Mouse (Mus musculus): ENCODE results near the gene Fancc. TPM values are rescaled to one million over a fixed set of nuclear protein-coding genes. Genes with fewer than 3 reads are reported as not detected.

The Fancc gene
- polyA plus RNA-seq, 1 experiment from 2014 or later = 13.5 TPM

DNA sequence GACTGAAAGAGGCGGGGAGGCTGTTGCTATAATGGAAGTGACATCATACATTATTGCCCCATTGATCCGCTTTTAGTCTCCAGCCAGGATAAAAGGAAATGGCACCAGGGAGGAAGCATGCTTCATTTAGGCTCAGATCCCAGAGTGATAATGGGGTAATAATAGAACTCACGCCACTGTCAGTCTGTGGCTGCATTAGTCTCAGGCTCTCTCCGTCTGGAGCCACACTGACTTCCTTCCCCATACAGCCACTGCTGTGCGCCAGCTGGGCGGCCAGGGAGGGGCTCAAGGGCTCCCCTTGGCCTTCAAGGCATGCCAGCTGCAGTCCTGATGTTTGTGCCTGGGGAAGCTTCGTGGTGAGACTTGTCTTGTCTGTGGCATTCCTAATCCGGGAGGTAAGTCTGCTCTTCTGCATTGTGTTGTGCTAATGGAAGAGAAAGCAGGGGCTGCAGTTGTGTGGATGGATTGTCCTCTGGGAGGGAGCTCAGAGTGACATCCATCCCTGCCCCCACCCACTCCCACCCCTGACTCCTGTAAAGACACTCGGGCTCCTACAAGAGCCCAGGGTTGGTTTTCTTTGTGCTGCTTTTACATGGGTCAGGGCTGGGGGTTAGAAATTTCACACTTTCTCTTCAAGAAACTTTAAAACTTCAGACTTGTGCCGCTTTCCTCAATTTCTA, 218.1 kb downstream of the Fancc start:
- H3K27ac ChIP-seq = no peak overlapping the region
- peak; percentile 54; the same call in 1 of the 2 replicates for ATAC-seq
- H3K4me3 ChIP-seq = no peak overlapping the region
- H3K4me2 ChIP-seq = peak overlapping the region; percentile 7; the same call in 1 of the 2 replicates
- H3K9ac ChIP-seq = no peak overlapping the region
- H3K4me1 ChIP-seq = peaks cover 25% of the 10 kb centered on the region
- H3K36me3 ChIP-seq = peaks cover 13% of the 10 kb centered on the region; the same call in 1 of the 2 replicates
- no peaks in the 10 kb centered on the region for H3K27me3 ChIP-seq (replicated peaks)
- H3K9me3 ChIP-seq (replicated peaks) = no peaks in the 10 kb centered on the region
- WGBS (ENCODE audit: insufficient replicate concordance) = 36% methylated on average over 10 of the region's 10 CpGs

DNA sequence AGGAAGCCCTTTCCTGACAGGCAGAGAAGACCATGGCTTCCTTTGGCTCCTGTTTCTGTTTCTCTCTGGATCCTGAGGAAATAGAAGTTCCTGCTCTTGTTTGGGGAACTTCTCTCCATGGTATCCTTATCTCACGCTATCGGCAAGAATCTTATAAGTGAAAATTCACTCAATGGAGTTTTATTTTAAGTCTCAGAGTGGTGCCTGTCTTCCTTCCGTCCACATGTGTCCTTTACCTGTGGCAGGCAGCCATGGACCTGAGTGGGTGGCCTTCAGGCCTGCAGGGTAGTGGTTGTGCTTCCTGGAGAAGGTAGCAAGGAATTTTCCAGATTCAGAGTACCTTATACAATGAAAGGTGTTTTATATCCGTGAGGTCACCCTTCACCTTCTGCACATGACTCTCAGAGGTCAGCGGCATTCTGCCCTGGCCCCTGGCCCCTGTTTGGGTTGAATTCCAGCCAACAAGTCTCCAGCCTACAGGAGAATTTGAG, 218.9 kb downstream of the Fancc start:
- Histone ChIP-seq H3K4me3 (no peak overlapping the region), H3K36me3 (peaks cover 6% of the 10 kb centered on the region; the same call in 1 of the 2 replicates), H3K9me3 (replicated peaks) (no peaks in the 10 kb centered on the region), H3K9ac (no peak overlapping the region), H3K27ac (no peak overlapping the region), H3K4me1 (peaks cover 25% of the 10 kb centered on the region), H3K27me3 (replicated peaks) (0 out of 2 replicates have a peak, but pooled peaks cover under 1% of the 10 kb centered on the region), H3K4me2 (no peak overlapping the region)
- no peak for ATAC-seq
- 27% methylated on average over 5 of the region's 5 CpGs for WGBS (ENCODE audit: insufficient replicate concordance)

DNA sequence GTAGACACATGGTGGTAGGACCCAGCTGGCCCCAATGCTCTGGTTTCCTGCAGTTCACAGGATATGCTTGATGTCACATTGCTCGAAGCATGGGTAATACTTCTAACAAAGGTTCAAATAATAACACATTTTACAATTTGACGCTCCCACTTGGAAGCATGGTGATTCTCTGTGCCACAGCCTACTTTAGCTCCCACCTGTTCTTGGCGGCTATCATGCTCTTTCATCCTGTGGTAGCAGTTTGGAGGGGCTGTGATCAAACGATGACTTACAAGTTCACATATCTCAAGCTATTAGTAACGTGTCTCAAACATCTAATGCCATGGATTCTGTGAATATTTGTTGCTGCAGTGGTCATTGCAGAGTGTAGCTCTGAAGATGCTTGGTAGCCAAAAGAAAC, 219.8 kb downstream of the Fancc start:
- Histone ChIP-seq H3K4me2 (no peak overlapping the region), H3K9ac (no peak overlapping the region), H3K36me3 (peaks cover 3% of the 10 kb centered on the region; the same call in 1 of the 2 replicates), H3K9me3 (replicated peaks) (no peaks in the 10 kb centered on the region), H3K27me3 (replicated peaks) (peaks cover 7% of the 10 kb centered on the region; the same call in 1 of the 2 replicates), H3K27ac (no peak overlapping the region), H3K4me1 (peaks cover 34% of the 10 kb centered on the region), H3K4me3 (no peak overlapping the region)
- ATAC-seq = no peak
- 56% methylated on average over 5 of the region's 5 CpGs for WGBS (ENCODE audit: insufficient replicate concordance)

DNA sequence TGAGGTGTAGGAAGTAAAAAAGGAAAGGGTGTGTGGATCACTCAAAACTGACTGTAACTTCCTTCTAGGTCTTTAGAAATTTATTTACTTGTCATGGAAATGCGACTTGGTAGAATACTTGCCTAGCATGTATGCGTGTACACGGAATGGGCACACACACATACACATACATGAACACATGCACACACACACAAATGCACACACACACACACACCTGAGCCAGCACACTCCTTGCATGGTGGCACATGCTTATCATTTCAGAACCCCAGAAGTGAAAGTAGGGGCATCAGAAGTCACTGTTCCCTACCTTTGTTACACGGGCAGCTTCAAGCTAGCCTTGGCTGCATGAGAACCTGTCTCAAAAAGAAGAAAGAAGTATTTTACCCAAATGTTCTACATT, 220.7 kb downstream of the Fancc start:
- Histone ChIP-seq H3K4me2 (no peak overlapping the region), H3K27me3 (replicated peaks) (peaks cover 7% of the 10 kb centered on the region; the same call in 1 of the 2 replicates), H3K9ac (no peak overlapping the region), H3K36me3 (no peaks in the 10 kb centered on the region), H3K4me3 (no peak overlapping the region), H3K9me3 (replicated peaks) (no peaks in the 10 kb centered on the region), H3K4me1 (peaks cover 40% of the 10 kb centered on the region), H3K27ac (no peak overlapping the region)
- 84% methylated on average over 4 of the region's 4 CpGs for WGBS (ENCODE audit: insufficient replicate concordance)
- no peak for ATAC-seq

DNA sequence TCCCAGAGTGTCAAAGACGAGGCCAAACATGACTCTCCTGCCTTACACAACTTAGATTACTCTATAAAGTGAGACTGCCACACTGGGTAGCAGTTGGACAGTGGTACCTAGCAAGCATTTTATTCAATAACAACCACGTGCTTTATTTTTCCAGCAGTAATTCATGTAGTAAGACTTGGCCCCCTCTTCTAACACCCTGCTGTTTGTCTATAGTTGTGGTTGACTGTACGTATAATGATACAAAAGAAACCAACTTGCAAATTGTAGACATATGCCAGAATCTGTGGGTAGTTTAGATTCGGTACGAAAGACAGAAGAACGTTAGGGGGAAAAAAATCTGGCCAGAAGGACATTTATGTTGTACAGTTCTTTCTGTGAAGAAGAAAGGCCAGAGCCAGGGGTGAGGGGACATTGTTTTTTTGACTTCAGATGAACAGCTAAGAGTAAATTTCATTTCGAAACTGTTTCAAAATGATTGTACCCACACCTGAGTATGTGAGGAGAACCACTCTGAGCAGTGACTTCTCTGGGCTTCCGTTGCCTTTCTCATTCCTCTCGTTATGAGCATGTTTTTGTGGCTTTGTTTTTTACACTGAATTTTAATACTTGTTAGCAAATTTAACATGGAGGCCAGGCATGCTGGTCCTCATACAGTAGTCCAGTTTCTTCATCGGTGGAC, 222.5 kb downstream of the Fancc start:
- peaks cover 37% of the 10 kb centered on the region for H3K4me1 ChIP-seq
- no peaks in the 10 kb centered on the region for H3K9me3 ChIP-seq (replicated peaks)
- H3K4me2 ChIP-seq = no peak overlapping the region; the same call in 1 of the 2 replicates
- ATAC-seq = no peak
- H3K36me3 ChIP-seq = no peaks in the 10 kb centered on the region
- no peak overlapping the region for H3K4me3 ChIP-seq
- H3K9ac ChIP-seq = no peak overlapping the region
- no peak overlapping the region for H3K27ac ChIP-seq
- peaks cover 14% of the 10 kb centered on the region; the same call in 1 of the 2 replicates for H3K27me3 ChIP-seq (replicated peaks)
- WGBS (ENCODE audit: insufficient replicate concordance) = 75% methylated on average over 10 of the region's 10 CpGs

DNA sequence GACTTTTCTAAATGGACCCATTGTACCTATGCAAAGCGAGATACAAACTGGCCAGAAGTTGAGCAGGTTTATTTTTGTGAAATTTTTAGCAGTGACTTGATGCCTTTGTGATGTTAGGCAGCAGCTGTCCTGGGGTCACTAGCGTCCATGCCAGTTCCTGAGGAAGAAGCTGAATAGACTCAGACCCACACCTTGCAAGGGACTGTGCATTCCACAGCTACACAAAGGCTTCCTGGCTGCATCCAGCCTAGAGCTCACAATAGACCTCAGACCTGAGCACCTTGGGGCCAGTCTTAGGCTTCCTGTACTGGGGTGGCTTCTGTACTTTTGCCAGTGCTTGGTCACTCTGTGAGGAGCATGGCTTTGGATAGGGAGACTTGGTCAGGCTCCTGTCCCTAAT, 223.2 kb downstream of the Fancc start:
- no peak for ATAC-seq
- H3K9me3 ChIP-seq (replicated peaks) = no peaks in the 10 kb centered on the region
- H3K36me3 ChIP-seq = no peaks in the 10 kb centered on the region
- 50% methylated on average over 2 of the region's 2 CpGs for WGBS (ENCODE audit: insufficient replicate concordance)
- no peak overlapping the region for H3K4me3 ChIP-seq
- peaks cover 34% of the 10 kb centered on the region for H3K4me1 ChIP-seq
- H3K9ac ChIP-seq = no peak overlapping the region
- peak overlapping the region; percentile 32; the same call in 1 of the 2 replicates for H3K4me2 ChIP-seq
- H3K27ac ChIP-seq = no peak overlapping the region
- peaks cover 14% of the 10 kb centered on the region; the same call in 1 of the 2 replicates for H3K27me3 ChIP-seq (replicated peaks)

DNA sequence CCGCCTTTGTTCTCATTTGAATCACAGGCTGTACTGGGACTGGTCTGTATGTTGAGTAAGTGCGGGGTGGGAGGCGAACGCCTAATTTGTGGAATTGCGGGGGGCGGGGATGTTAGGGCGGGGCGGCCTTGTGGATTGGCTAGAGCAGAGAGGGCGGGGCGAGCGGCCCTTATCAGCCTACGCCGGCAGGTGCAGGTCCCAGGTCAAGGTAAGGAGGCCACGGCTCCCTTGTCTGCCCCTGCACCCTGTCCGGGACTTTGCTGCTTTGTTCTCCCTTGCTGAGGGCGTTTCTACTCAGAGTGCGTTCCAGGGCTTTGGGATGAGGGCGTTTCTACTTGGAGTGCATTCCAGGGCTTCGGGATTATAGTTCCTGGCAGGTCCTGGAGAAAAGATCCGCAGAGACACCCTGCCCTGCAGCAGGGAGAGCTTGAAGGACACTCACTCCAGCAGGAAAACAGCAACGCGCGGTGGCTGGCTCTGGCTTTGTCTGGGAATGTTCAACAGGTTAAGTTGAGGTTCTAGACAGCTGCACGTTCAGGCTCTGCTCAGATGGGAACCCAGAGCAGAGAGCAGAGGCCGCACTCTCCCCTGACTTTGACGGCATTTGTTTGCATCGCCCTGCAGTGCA, 224.4 kb downstream of the Fancc start:
- peak; percentile 88 for ATAC-seq
- 14% methylated on average over 27 of the region's 27 CpGs for WGBS (ENCODE audit: insufficient replicate concordance)
- peak overlapping the region; percentile 15; the same call in 1 of the 2 replicates for H3K9ac ChIP-seq
- no peaks in the 10 kb centered on the region for H3K9me3 ChIP-seq (replicated peaks)
- peak overlapping the region; percentile 41 for H3K4me3 ChIP-seq
- H3K27ac ChIP-seq = peak overlapping the region; percentile 66; the same call in 1 of the 2 replicates
- H3K36me3 ChIP-seq = no peaks in the 10 kb centered on the region
- peaks cover 14% of the 10 kb centered on the region; the same call in 1 of the 2 replicates for H3K27me3 ChIP-seq (replicated peaks)
- H3K4me2 ChIP-seq = peak overlapping the region; percentile 63
- peaks cover 27% of the 10 kb centered on the region for H3K4me1 ChIP-seq

DNA sequence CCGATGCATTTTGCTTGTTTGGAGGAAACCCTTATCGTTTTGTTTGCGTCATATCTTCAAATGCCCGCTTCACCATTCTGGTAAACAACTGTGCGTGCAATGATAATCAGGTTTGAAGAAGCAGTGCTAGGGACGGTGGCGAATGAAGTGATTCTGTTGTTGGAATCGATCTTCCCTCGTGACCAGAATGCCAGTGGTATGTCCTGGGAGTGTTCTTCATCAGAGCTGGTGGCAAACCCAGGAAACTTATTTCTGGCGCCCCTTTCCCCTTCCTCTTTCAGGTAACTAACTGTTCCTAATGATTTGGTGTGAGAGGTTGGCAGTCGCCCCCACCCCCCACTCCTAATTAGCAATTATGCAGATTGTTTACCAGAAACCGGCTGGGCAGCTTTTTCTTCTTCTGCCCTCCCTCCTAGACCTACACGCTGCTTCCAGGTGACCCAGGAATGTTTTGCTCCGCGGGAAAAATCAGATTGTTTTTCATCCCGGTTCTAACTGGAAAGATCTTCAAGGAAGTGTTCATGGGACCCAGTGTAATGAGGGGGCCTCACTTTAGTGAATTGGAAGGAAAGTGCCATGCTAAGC, 225.0 kb downstream of the Fancc start:
- H3K4me3 ChIP-seq = peak overlapping the region; percentile 41
- no peak; the same call in 1 of the 2 replicates for ATAC-seq
- no peaks in the 10 kb centered on the region for H3K9me3 ChIP-seq (replicated peaks)
- H3K4me2 ChIP-seq = peak overlapping the region; percentile 63
- no peak overlapping the region for H3K9ac ChIP-seq
- H3K27ac ChIP-seq = no peak overlapping the region
- H3K36me3 ChIP-seq = no peaks in the 10 kb centered on the region
- peaks cover 14% of the 10 kb centered on the region; the same call in 1 of the 2 replicates for H3K27me3 ChIP-seq (replicated peaks)
- H3K4me1 ChIP-seq = peaks cover 32% of the 10 kb centered on the region
- 10% methylated on average over 16 of the region's 16 CpGs for WGBS (ENCODE audit: insufficient replicate concordance)

DNA sequence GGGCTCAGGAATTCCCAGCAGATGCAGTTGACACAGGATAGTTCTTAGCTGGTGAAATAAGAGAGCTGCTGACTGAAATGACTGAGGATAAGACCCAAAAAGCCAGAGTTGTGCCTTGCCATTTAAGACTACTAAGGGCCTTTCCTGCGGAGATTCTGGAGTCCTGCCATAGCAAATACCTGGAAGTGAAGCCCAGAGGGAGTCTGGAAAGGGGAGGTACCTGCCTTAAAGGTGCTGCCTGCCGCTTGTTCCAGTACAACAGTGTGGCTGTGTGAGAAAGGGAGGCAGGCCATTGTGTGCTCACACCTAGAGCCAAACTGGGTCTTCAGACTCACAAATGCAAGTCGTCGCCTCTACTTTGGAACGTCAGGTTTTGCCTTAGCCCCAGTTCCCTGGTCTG, 226.9 kb downstream of the Fancc start:
- no peaks in the 10 kb centered on the region for H3K9me3 ChIP-seq (replicated peaks)
- H3K36me3 ChIP-seq = no peaks in the 10 kb centered on the region
- 60% methylated on average over 5 of the region's 5 CpGs for WGBS (ENCODE audit: insufficient replicate concordance)
- H3K4me3 ChIP-seq = no peak overlapping the region
- no peak overlapping the region for H3K4me2 ChIP-seq
- H3K9ac ChIP-seq = no peak overlapping the region
- H3K4me1 ChIP-seq = peaks cover 26% of the 10 kb centered on the region
- H3K27ac ChIP-seq = no peak overlapping the region
- ATAC-seq = no peak
- peaks cover 14% of the 10 kb centered on the region; the same call in 1 of the 2 replicates for H3K27me3 ChIP-seq (replicated peaks)

DNA sequence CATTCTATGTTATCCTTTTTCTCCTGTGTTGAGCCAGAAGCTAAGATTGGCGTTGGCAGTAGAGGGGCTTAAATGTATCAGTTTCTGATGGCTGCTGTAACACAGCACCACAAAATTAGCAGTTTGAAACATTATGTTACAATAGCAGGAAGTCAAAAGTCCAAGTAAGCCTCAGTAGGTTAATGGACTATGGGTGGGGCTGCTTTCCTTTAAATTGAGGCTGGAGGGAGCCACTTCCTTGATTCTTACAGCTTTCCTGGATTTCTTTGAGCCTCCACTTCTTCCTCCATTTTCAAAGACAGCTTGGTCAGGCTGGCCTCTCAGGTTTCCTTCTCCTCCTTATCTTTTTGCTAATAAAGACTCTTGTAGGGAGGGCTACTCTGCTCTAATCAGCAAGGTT, 228.3 kb downstream of the Fancc start:
- Histone ChIP-seq H3K4me1 (peaks cover 26% of the 10 kb centered on the region), H3K27ac (no peak overlapping the region), H3K27me3 (replicated peaks) (peaks cover 14% of the 10 kb centered on the region; the same call in 1 of the 2 replicates), H3K4me2 (no peak overlapping the region), H3K9ac (no peak overlapping the region), H3K4me3 (no peak overlapping the region), H3K36me3 (no peaks in the 10 kb centered on the region), H3K9me3 (replicated peaks) (no peaks in the 10 kb centered on the region)
- no peak for ATAC-seq
- WGBS (ENCODE audit: insufficient replicate concordance) = 78% methylated on average over 1 of the region's 1 CpGs

DNA sequence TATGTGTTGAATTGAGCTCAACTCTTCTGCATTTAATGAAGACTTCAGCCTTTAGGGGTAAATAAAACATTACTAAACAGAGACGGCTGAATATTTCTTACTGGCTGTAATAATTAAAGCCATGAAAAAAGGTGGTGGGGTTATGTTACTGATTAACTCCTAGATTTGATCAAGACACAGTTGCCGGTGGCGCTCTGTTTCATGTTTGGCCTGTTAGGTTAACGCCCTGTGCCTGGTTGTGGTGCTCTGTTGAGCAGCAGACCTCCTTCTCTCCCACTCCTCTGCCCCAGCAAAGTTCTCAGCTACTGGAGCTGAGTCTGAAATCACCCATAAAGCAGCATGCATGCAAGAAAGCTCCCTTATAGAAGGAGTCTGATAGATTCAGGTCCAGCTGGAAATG, 228.7 kb downstream of the Fancc start:
- Histone ChIP-seq H3K27ac (no peak overlapping the region), H3K4me3 (no peak overlapping the region), H3K4me1 (peaks cover 26% of the 10 kb centered on the region), H3K9ac (no peak overlapping the region), H3K9me3 (replicated peaks) (no peaks in the 10 kb centered on the region), H3K27me3 (replicated peaks) (peaks cover 14% of the 10 kb centered on the region; the same call in 1 of the 2 replicates), H3K4me2 (no peak overlapping the region), H3K36me3 (no peaks in the 10 kb centered on the region)
- WGBS (ENCODE audit: insufficient replicate concordance) = 59% methylated on average over 4 of the region's 4 CpGs
- no peak for ATAC-seq

Data from liver, embryonic 12.5 days (tissue).